Mouse (Mus musculus): ENCODE data around the gene Cept1. TPM values are rescaled to one million over a fixed set of nuclear protein-coding genes. Genes with fewer than 3 reads are reported as not detected.

The Cept1 gene
- polyA plus RNA-seq, 1 experiment, result 25.1 TPM

GRCm38 (mm10) chr3:106483796-106484405 is 63.7 kb downstream of the Cept1 start:
- Histone ChIP-seq H3K27ac (replicated peaks; ENCODE audit: low read depth, low read length) (0 out of 2 replicates have a peak overlapping the region, but pooled peaks have one; percentile 9), H3K4me1 (ENCODE audit: control insufficient read depth, insufficient read depth, insufficient read length, low read length) (peaks cover 2% of the 10 kb centered on the region; the same call in 1 of the 2 replicates), H3K4me3 (ENCODE audit: insufficient read depth, low read depth, low read length) (no peak overlapping the region)

- peak overlapping the region; percentile 63; the same call in 1 of the 2 replicates for H3K4me3 ChIP-seq (ENCODE audit: insufficient read depth, low read depth, low read length)
- no peak overlapping the region for H3K27ac ChIP-seq (replicated peaks; ENCODE audit: low read depth, low read length)
- peaks cover 2% of the 10 kb centered on the region; the same call in 1 of the 2 replicates for H3K4me1 ChIP-seq (ENCODE audit: control insufficient read depth, insufficient read depth, insufficient read length, low read length)
Measured at GRCm38 (mm10) chr3:106483297-106483696, 64.3 kb downstream of the Cept1 start.

- H3K27ac ChIP-seq (replicated peaks; ENCODE audit: low read depth, low read length), result no peak within 1 kb of the TSS
- peaks cover 2% of the 10 kb centered on the region; the same call in 1 of the 2 replicates for H3K4me1 ChIP-seq (ENCODE audit: control insufficient read depth, insufficient read depth, insufficient read length, low read length)
- peak within 1 kb of the TSS; percentile 63 for H3K4me3 ChIP-seq (ENCODE audit: insufficient read depth, low read depth, low read length)
Measured at GRCm38 (mm10) chr3:106482281-106483081, 65.1 kb downstream of the Cept1 start, which contains the start of gene Dennd2d. Gene Dennd2d (plus strand): TSS chr3:106482405.

GRCm38 (mm10) chr3:106476863-106477262 is 70.7 kb downstream of the Cept1 start:
- no peak overlapping the region for H3K27ac ChIP-seq (replicated peaks; ENCODE audit: low read depth, low read length)
- no peaks in the 10 kb centered on the region for H3K4me1 ChIP-seq (ENCODE audit: control insufficient read depth, insufficient read depth, insufficient read length, low read length)
- H3K4me3 ChIP-seq (ENCODE audit: insufficient read depth, low read depth, low read length), result no peak overlapping the region

GRCm38 (mm10) chr3:106474210-106474609 is 73.4 kb downstream of the Cept1 start:
- H3K4me1 ChIP-seq (ENCODE audit: control insufficient read depth, insufficient read depth, insufficient read length, low read length), result no peaks in the 10 kb centered on the region
- no peak overlapping the region for H3K4me3 ChIP-seq (ENCODE audit: insufficient read depth, low read depth, low read length)
- no peak overlapping the region for H3K27ac ChIP-seq (replicated peaks; ENCODE audit: low read depth, low read length)

GRCm38 (mm10) chr3:106464750-106465149 is 82.9 kb downstream of the Cept1 start:
- Histone ChIP-seq H3K4me3 (ENCODE audit: insufficient read depth, low read depth, low read length) (no peak overlapping the region), H3K4me1 (ENCODE audit: control insufficient read depth, insufficient read depth, insufficient read length, low read length) (no peaks in the 10 kb centered on the region), H3K27ac (replicated peaks; ENCODE audit: low read depth, low read length) (no peak overlapping the region)

GRCm38 (mm10) chr3:106462493-106462892 is 85.1 kb downstream of the Cept1 start:
- H3K4me3 ChIP-seq (ENCODE audit: insufficient read depth, low read depth, low read length), result no peak overlapping the region
- no peak overlapping the region for H3K27ac ChIP-seq (replicated peaks; ENCODE audit: low read depth, low read length)
- no peaks in the 10 kb centered on the region for H3K4me1 ChIP-seq (ENCODE audit: control insufficient read depth, insufficient read depth, insufficient read length, low read length)

GRCm38 (mm10) chr3:106462059-106462470 is 85.5 kb downstream of the Cept1 start:
- H3K4me3 ChIP-seq (ENCODE audit: insufficient read depth, low read depth, low read length), result no peak overlapping the region
- H3K4me1 ChIP-seq (ENCODE audit: control insufficient read depth, insufficient read depth, insufficient read length, low read length), result no peaks in the 10 kb centered on the region
- no peak overlapping the region for H3K27ac ChIP-seq (replicated peaks; ENCODE audit: low read depth, low read length)

- Histone ChIP-seq H3K4me1 (ENCODE audit: control insufficient read depth, insufficient read depth, insufficient read length, low read length) (no peaks in the 10 kb centered on the region), H3K4me3 (ENCODE audit: insufficient read depth, low read depth, low read length) (no peak overlapping the region), H3K27ac (replicated peaks; ENCODE audit: low read depth, low read length) (no peak overlapping the region)
Measured at GRCm38 (mm10) chr3:106457298-106457869, 90.2 kb downstream of the Cept1 start.

- Histone ChIP-seq H3K27ac (replicated peaks; ENCODE audit: low read depth, low read length) (no peak overlapping the region), H3K4me3 (ENCODE audit: insufficient read depth, low read depth, low read length) (no peak overlapping the region), H3K4me1 (ENCODE audit: control insufficient read depth, insufficient read depth, insufficient read length, low read length) (no peaks in the 10 kb centered on the region)
Measured at GRCm38 (mm10) chr3:106452616-106453015, 95.0 kb downstream of the Cept1 start.

Other genes starting within 250 kb of the Cept1 start
- gene Chil6, start 141.6 kb downstream of the Cept1 start, polyA plus RNA-seq (2012; ENCODE audit: insufficient read depth, insufficient read length, missing spikeins), result not detected in 2 replicates
- 4.4 and 4.5 TPM in 2 replicates for gene Dennd2d, start 65.4 kb downstream of the Cept1 start, polyA plus RNA-seq (2012; ENCODE audit: insufficient read depth, insufficient read length, missing spikeins)
- 107 and 131 TPM in 2 replicates for gene Dram2, start within 50 bp of the Cept1 start, polyA plus RNA-seq (2012; ENCODE audit: insufficient read depth, insufficient read length, missing spikeins)
- gene Lrif1, start 137.2 kb upstream of the Cept1 start, polyA plus RNA-seq (2012; ENCODE audit: insufficient read depth, insufficient read length, missing spikeins), result 9.6 and 14.1 TPM in 2 replicates
- 7.5 and 12.1 TPM in 2 replicates for gene Cd53, start 242.3 kb upstream of the Cept1 start, polyA plus RNA-seq (2012; ENCODE audit: insufficient read depth, insufficient read length, missing spikeins)

All from brown adipose tissue, adult 24 weeks (tissue).